Mouse (Mus musculus): ENCODE data around the gene Ugcg.

Gene Ugcg

GRCm38 (mm10) chr4:59189546-59190237 is 635 bp downstream of the Ugcg start:
- ATAC-seq (ENCODE audit: low TSS enrichment): peak; percentile 41

GRCm38 (mm10) chr4:59190650-59191424 is 1.8 kb downstream of the Ugcg start:
- no peak for ATAC-seq (ENCODE audit: low TSS enrichment)

DNA sequence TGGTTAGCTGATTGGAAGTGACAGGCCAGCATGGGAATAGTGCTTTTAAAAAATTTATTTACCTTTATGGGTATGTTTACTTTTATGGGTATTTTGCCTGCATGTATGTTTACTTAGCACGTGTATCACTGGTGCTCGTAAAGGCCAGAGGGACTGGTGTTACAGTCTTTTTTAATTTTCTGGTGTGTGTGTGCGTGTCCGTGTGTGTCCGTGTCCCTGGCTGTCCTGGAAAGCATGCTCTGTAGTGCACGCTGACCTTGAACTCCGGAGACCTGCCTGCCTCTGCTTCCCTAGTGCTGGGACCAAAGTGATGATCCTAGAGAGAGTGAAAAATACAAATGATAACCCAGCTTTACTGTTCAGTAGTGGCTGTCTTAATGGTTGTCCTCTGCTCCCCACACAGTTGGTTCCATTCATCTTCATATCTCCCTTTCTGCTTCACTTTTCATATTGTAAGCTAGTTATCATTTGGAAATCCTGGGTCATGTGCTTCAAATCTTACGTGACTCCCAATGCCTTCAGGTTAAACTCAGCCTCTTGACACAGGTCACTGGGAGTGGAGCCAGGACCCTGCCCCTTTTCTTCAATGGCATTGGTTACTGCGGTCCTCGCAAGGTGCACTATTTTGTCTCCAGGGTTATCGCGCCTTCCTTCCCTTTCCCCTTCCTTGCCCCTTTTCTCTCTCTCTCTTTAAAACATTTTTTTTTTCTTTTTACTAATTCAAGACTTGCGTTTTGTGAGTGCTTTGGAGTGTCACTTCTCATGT is 5.9 kb downstream of the Ugcg start:
- ATAC-seq (ENCODE audit: low TSS enrichment): no peak

GRCm38 (mm10) chr4:59196346-59197077 is 7.5 kb downstream of the Ugcg start:
- no peak for ATAC-seq (ENCODE audit: low TSS enrichment)

DNA sequence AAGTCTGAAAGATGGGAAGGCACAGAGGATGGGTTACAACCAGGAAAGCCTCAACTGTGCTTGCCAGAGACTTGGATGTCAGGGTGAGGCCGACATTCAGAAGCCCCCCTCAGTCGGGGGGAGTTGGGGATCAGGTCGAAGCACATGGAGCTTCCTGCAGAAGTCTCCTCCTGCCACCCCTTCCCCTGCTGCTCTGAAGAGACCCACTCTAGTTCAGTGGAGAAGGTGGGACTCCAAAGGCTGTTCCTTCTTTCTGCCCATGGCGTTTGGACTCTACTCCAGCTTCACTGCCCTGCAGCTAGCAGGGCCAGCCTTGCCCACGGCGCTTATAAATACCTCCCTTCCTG is 8.0 kb downstream of the Ugcg start:
- no peak for ATAC-seq (ENCODE audit: low TSS enrichment)

GRCm38 (mm10) chr4:59197462-59197861 is 8.4 kb downstream of the Ugcg start:
- ATAC-seq (ENCODE audit: low TSS enrichment): no peak

- peak; percentile 48; the same call in 1 of the 2 replicates for ATAC-seq (ENCODE audit: low TSS enrichment)
Observed at GRCm38 (mm10) chr4:59199341-59199740, 10.3 kb downstream of the Ugcg start.

DNA sequence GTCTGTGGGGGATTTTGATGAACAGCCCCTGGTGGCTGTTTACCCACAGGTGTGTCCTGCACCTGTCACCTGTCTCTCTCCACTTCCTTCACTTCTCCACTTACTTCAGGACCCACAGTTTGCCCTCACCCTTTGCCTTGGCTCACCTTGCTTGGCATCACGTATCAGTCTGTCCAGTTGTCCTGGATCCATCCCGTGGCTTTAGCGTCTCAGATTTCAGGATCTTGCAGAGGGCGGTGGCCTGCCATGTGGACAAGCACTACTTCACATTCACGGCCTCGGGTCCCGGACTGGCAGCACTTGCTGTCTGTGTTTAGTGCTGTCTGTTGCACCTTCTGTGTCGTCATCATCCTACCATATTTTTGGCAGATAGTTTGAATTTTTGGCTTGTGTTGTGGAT is 10.7 kb downstream of the Ugcg start:
- ATAC-seq (ENCODE audit: low TSS enrichment): no peak

DNA sequence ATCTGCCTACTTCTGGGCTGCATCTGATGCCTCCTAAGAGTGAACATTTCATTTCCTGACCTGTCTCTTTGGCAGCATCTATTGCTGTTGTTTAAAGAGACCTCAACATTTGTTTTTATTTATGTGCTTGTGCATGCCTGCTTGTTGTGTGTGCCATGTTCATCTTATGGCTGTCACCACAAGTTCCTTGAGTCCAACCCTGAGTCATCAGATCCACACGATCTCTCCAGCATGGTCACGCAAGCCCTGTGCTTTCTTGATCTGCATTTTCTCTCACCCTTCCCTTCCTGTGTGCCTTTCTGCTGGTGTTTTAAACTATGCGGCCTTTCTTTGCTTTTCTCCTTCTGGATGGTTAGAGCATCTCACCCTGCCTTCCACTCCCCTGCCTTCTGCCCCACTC is 11.6 kb downstream of the Ugcg start:
- no peak for ATAC-seq (ENCODE audit: low TSS enrichment)

- ATAC-seq (ENCODE audit: low TSS enrichment): no peak
Observed at GRCm38 (mm10) chr4:59204616-59205015, 15.6 kb downstream of the Ugcg start.

DNA sequence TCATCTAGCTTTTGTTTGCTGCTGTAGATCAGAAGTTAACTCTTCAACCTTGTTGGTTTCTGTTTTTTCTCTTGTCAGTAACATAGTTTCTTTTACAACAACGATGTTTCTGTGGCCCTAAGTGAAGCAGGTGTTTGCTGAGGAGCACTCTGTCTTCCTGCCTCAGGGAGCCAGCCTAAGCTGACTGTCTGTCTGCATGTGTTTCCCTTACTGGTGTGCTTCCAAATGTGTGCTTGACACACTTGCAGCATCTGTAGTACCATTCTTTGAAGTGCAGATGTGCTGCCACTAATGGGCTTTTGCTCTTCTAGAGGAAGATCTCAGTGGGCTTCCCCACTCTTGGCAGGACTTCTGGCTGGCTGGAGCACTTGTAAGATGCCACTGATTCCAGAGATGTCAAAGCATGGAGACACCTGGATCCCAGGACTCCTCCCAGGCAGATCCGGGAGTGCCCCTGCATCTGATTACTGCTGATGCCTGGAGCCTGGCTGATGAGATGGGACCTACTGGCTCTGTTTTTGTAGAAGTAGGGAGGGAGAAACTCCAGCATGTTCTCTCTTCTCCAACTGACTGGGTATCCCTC is 16.8 kb downstream of the Ugcg start:
- no peak for ATAC-seq (ENCODE audit: low TSS enrichment)

GRCm38 (mm10) chr4:59206600-59206999 is 17.5 kb downstream of the Ugcg start:
- no peak for ATAC-seq (ENCODE audit: low TSS enrichment)

GRCm38 (mm10) chr4:59208607-59209006 is 19.6 kb downstream of the Ugcg start:
- no peak for ATAC-seq (ENCODE audit: low TSS enrichment)

DNA sequence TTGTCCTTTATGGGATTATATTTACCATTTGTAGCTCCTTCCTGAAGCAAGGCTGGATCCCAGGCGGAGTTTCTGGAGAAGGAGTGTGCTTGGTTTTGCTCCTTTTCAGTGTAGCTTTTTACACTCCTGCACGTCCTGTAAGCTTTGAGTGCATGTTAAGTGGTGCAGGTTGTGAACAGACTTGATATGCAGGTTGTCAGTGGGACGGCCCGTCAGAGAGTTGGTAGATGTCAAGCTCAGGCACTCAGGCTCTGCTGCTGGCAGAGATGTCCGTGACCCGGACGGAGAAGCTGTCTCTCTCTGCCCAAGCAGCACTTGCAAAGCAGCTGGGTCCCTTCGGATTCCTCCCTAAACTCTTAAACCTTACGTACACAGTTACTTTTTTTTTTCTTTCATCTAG is 22.1 kb downstream of the Ugcg start:
- no peak for ATAC-seq (ENCODE audit: low TSS enrichment)

- ATAC-seq (ENCODE audit: low TSS enrichment): no peak
Observed at GRCm38 (mm10) chr4:59213833-59214232, 24.8 kb downstream of the Ugcg start.

DNA sequence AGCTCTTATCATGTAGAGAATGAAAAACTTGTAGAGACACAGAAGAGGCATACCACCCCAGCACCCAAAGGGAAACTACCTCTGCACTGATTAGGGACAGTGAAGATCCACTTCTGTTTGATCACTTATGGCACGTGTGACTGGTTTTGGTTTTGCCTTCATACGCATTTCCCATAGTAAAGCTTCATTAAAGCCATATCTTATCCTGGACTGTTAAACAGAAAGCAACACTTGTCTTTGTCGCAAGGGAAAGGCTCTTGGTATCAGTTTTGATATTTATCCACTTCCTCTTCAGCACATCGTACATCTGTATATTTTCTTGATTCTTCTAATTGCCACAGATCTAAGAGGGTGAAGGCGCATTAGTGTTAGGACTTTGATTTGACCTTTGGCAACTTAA is 25.6 kb downstream of the Ugcg start:
- ATAC-seq (ENCODE audit: low TSS enrichment): no peak

DNA sequence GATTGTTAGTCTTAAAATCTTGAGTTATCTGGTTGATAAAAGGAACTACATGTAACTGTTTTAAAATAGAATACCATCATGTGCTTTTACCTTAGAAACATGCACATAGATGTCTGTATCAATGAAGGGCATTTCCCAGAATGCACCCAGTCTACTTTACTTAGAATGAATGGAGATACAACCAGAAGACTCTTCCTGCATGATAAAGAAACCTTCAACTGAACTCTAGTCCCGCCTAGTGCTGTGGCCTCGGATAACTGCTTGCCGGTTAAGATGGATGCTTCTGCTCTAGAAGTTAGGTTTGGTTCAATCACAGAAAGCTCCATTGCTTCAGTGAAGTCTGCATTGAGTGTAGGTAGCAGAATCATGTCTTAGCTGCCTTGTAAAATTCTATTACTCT is 26.5 kb downstream of the Ugcg start:
- ATAC-seq (ENCODE audit: low TSS enrichment): no peak

- no peak for ATAC-seq (ENCODE audit: low TSS enrichment)
Observed at GRCm38 (mm10) chr4:59217101-59217500, 28.0 kb downstream of the Ugcg start.

DNA sequence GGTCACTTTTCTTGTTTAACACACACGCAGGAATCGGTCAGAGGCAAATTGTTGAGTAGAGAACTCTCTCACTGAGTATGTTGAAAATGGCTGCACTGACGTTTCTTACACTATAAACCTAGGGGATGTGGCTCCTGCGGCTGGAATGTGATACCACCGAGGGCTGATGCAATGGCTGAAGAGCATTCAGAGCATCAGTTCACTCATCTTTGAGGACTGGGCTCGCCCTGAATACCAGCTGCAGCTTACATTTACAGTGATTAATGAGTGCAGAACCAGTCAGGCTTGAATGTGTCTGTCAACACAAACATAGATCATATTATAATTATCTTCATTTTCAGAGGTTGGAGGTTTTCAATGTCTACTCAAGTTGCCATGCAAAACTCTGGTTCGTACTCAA is 29.1 kb downstream of the Ugcg start:
- ATAC-seq (ENCODE audit: low TSS enrichment): no peak

- no peak for ATAC-seq (ENCODE audit: low TSS enrichment)
Observed at GRCm38 (mm10) chr4:59222226-59222625, 33.2 kb downstream of the Ugcg start.

GRCm38 (mm10) chr4:59223055-59223615 is 34.1 kb downstream of the Ugcg start:
- ATAC-seq (ENCODE audit: low TSS enrichment): no peak
